Mouse (Mus musculus) adrenal gland, adult 8-10 months (tissue): ENCODE results near the gene Rela. TPM values are rescaled to one million over a fixed set of nuclear protein-coding genes. Genes with fewer than 3 reads are reported as not detected.

Experiments used
- DNase-seq: peaks from one replicate; pipeline ENCODE4 v3.0.0; 2022
- total RNA-seq, 4 experiments: library from RNA; stranded (reverse); gene quantifications; 2 replicates each; pipeline ENCODE4 v1.2.4; 2022

Gene Rela
- total RNA-seq, 4 experiments from 2014 or later: 90.0 to 114 (median 96.4) TPM

DNA sequence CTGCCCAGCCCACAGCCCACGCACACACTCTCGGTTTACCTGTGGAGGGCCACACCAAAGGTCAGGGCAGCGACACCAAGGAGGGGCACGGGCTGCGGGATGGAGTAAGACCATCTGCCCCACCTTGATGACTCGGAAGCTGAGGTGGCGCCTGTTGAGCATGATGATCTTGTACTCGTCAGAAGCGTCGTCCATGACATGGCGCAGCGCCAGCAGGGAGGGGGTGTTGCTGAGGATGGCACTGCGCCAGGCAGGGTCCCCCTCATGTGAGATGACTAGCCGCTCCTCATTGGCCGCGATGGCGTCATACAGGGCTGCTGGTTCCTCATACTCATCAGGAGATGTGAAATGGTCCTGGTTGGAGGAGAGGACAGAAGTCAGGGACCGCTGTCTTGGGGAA lies 29.1 kb downstream of the Rela start:
- DNase-seq: no peak

DNA sequence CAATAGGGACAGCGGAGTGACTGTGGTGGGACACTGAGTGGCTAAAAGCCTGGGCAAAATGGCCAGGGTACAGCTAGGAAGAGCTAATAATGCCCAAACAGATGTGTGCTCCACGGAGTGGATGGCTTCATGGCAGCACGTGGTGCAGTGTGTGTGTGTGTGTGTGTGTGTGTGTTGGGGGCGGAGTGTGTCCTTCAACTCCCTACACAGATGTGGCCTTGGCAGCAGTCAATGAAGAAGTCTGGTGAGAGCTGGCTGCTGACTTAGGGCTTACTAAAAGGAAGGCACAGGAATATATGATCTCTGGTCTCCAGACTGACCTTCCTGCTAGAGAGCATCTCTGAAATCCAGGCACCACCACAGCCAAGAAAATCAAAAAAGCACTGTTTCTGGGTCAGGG lies 31.1 kb downstream of the Rela start:
- no peak for DNase-seq

DNA sequence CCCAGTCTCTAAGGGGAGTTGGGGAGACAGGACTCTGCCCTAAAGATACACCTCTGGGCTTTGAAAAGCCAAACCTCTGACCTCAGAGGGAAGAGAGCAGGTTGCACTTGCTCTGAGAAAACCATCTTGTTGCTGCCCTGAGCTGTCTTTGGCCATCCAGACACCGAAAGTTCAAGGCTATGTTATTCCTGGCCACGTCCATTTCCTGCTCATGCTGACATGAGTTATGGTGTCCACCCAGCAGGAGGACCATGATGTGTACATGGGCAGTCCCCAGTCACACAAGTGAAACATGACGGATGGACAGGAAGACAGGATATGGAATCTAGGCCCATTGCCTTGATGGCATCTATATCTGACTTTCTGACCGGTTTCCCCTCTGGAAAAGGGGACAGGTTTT lies 43.1 kb downstream of the Rela start:
- peak; percentile 72 for DNase-seq

DNA sequence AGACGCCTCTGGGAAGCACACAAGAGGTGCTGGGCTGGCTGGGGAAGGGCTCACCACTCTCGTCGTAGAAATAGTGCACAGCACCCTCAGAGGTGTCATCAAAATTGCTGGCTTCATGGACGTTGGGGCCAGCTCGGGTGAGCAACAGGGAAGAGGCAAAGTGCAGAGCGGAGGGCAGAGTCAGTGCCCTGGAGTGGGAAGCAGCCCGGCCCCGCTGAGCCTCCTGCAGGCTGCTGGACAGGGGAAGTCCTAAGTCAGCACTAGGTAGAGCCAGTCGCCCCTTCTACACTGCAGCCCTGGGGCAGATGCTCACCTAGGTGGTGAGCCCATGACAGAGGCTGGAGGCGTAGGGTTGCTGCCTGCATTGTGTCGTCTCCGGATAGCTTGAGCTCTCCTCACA lies 47.0 kb downstream of the Rela start:
- DNase-seq: no peak

DNA sequence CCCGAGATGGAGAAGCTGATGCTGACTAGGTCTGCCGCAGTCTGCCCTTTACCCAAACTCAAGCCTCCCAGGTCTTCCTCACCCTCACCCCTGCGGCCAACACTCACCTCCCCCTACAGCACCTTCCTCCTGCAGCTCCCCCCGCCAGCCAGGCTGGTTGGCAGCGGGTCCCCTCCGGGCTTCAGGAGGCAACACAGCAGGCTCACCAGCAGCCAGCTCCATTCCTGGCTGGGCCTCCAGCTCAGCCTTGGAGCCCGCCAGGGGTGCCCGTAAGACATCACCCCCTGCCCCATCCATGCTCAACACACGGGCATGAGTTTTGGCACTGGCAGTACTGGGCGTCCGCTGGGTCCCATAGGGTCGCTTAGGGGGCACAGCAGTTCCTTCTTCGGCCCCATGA lies 47.7 kb downstream of the Rela start:
- DNase-seq: peak; percentile 3

DNA sequence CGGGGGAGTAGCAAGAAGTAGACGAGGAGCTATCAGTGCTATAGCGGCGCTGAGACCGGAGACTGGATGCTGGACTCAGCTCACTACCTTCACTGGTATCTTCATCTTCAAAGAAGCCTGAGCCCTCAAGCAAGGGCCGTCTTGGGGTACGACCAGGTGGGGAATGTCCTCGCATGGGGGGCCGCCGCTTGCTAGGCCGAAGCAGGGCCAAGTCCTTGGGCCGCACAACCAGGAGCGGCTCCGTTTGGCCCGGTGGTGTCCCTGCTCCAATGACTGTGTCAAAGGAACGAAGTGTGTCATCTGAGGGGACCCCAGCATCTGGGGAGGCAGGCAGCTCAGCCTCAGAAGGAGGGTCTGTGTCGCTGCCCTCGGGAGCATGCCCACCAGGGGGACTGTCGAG lies 48.1 kb downstream of the Rela start:
- DNase-seq: peak; percentile 13

DNA sequence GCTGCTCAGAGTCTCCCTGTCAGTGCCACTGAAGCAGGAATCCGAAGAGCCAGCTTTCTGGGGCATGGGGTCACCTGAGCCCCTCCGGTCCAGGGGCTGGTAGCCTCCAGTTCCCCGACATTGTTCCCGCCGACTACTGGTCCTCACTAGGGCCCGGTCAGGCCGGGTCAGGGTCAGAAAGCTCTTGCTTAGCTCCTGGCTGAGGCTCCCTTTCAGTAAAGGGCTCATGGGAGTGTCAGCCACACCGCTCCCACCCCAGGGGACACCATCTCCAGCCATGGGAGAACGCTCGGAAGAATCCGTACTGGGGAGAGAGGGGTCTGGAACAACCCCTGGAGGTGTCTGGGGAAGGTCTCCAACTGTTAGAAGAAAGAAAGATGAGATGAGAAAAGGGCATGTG lies 48.6 kb downstream of the Rela start:
- peak; percentile 6 for DNase-seq

DNA sequence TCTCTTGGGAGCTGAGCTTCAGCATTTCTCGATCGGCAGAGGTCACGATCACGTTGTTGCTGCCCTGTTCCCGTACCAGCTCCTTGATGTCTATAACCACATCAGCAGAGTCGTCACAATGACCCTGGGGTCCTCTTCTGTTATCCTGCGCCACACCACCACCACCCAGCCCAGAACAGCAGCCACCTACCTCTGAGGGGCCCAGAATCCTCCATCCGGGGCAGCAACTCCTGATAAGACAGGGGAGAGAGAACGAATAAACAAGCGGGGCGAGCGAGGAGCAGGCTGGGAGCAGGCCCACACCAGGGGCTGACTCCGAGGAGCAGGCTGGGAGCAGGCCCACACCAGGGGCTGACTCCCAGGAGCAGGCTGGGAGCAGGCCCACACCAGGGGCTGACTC lies 49.2 kb downstream of the Rela start:
- no peak for DNase-seq

DNA sequence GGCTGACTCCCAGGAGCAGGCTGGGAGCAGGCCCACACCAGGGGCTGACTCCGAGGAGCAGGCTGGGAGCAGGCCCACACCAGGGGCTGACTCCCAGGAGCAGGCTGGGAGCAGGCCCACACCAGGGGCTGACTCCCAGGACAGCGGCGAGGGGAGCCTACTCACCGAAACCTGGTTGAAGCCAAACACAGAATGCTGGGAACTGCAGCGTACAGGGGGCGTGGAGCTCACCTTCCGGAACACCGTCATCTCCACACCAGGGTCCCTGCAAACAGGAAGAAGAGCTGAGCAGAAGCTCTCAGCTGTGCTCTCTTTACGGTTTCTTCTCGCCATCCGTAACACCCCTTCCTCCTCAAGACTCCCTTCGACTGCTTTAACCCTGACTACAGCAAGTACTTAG lies 49.7 kb downstream of the Rela start:
- peak; percentile 6 for DNase-seq

DNA sequence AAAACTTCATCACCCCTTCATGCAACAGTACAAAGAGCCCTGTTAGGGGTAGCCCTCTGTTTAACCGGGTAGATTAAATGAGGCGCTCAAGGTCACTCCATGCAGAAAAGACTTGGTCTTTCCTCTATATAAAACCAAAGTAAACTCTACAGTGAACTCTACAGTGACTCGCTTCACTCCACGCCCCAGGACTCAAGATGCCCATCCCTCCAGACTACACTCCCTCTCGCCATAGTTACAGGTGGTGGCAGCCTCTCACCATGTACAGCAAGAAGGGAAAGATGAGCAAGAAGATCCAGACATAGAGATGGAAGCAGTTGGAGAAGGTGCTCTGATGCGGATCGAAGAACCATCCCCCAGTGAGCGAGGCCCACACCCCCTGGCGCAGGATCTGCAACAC lies 50.5 kb downstream of the Rela start:
- peak; percentile 35 for DNase-seq

DNA sequence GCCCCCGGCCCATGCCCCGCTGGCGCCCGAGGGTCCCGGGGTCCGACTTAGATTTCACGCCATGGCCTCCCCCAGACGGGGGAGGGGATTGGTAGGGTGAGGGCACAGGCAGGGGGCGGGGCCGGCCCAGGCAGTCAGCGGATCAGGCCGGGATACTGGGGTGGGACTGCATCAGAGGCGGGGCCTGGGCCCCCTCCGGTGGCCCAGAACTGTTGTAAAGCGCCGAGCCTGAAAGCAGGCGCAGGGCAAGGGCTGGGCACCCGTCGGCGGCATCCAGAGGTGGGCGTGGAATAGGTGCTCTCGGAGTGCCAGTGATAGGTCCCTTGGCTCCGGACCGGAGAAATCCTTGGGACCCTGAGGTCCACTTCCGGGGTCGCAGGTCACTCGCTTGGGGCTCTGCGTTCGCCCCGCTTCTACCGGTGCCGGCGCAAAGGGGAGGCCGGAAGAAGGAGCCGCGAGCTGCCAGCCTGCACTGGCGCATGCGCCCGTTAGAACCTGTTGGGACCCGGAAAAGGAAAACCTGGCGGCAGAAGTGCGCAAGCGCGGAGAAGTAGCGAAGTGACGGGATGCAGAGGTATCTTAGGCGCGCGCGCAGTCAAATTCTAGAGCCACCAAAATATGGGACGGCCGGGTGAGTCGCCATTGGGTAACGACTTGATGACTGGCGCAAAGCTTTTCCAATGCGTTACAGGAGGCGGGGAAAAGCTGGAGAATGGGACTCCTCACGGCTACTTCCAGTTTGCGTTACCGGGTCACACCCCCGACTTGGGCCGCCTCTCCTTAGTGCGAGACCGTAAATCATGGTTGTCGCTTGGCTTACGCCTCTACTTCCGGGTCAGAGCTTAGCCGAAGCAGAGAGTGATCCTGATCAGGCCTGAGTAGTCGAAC lies 51.2 kb downstream of the Rela start, which contains the start of the genes Map3k11 and Pcnx3:
Map3k11 (plus strand) TSS at position 543 of the 888 bp plus-strand sequence.
Pcnx3 (minus strand) TSS at position 709 of the 888 bp plus-strand sequence.
- DNase-seq: peak; percentile 98

DNA sequence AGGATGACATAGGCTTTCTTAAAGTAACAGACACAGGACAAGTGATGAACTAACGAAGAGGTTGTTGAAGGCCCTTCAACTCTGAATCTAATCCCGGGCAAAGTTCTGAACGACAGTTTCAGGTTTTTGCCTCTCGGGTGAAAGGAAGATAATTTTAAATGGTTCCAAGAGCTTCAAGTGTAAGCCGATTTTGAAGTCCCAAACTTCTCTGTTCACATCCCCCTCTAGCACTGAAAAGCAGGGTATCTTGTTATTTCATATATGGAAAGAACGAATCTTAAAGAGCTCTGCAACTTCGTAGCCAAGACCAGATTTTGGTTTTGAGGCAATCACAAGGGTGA lies 51.8 kb downstream of the Rela start:
- no peak for DNase-seq

DNA sequence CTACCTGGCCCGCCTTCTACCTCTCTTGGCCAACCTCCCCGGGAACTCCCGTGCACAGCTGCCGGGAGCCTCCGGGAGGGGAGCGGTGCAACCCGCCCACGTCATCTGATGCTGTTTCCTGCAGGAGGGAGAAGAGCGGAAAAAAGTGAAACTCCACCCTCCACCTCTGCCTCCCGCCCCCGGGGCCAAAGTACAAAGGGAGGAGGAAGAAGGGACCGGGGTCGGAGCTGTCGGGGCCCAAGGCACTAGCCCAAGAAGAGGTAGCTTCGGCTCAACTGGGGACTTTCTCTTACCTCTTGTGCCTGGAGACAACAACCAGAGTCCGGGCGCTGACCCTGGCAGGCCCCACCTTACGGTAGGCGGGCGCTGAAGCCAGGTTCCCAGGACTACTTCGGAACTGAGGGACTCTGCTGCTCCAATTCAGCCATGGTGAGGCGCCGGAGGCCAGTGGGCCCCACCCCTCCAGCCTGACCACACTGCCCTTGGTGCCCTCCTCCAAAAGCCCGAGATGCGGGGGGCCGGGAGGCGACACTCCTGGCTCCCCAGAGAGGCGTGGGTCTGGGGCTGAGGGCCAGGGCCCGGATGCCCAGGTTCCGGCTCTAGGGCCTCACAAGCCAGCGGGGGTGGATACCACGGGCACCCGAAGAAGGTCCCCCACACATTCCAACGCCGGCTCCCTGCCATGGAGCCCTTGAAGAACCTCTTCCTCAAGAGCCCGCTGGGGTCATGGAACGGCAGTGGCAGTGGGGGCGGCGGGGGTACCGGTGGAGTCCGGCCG lies 52.5 kb downstream of the Rela start:
- DNase-seq: peak; percentile 90

DNA sequence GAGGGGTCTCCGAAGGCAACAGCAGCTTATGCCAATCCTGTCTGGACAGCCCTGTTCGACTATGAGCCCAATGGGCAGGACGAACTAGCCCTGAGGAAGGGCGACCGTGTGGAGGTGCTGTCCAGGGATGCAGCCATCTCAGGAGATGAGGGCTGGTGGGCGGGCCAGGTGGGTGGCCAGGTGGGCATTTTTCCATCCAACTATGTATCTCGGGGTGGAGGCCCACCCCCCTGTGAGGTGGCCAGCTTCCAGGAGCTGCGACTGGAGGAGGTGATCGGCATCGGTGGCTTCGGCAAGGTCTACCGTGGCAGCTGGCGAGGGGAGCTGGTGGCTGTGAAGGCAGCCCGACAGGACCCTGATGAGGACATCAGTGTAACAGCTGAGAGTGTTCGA lies 53.1 kb downstream of the Rela start:
- no peak for DNase-seq

DNA sequence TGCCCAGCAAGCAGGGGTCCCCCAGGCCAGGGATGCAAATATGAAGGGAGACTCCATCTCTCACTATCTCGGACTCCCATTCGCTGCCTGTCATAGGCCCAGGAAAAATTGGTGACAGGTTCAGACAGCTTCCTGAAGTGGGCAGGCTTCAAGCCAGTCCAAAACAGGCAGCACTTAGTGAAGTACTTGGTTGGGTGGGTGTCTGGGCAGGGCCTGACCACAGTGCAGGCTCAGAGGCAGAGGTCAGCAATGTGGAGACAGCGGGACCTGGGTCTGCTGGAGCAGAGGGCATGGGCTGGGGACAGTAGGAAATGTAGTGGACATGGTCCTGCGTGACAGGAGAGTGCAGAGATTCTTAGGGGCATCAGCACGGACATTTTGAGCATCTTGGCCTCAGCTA lies 54.3 kb downstream of the Rela start:
- no peak for DNase-seq

DNA sequence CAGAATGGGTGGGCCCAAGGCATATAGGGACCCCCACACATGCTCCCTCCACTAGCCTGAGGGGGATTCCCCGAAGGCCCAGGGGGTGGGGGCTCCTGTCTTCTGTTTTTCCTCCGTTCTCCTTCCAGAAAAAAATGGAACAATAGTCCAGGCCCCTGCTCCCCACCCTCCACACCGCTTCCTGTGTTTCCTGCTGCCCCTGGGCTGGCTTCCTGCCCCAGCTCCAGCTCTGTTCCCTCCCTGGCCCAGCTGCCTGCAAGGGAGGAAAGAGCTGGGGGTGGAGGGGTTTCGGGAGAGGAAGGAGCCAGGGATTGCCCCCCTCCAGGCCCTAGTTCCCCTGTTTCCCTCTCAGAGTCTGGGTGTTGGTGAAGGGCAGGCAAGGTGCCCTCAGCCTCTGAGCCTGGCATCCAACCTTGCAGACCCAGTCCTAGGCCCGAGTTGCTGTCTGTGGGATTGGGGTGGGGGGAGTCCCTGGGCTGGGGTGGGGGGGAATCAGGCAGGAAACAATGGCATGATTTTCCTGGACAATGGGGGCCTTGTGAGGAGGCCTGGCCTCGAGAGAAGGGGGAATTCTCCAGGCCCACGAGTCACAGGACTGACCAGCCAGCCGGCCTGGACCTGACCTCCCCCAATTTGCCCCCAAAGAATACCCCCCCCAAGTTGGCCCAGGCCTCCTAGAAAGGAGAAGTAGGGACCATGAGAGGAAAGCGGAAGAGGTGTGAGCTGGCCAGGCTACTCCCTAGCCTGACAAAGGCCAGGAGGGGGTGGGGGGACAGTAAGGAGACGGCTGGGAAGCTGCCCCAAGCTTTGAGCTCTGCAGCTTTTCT lies 55.0 kb downstream of the Rela start:
- DNase-seq: no peak

DNA sequence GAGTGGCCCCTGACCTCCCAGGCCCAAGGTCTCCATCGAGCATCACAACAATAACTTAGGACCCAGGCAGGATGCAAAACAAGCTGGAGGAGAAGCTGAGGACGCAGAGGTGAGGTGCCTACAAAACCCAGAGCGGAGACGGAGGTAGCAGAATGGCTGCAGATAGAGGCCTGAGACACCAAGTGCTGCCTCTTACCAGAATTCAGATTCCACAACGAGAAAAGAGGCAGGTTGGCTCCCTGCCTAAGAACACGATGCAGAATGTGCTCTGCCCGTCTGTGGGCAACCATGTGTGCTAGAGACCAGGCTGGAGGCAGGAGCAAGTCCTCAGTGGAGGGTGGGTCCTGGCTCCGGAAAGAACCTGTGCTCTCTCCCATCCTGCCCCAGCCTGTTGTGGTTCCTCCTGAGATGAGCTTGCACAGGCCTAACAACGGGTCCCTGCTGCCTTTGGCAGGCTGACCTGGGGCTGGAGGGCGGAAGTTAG lies 55.7 kb downstream of the Rela start:
- no peak for DNase-seq

DNA sequence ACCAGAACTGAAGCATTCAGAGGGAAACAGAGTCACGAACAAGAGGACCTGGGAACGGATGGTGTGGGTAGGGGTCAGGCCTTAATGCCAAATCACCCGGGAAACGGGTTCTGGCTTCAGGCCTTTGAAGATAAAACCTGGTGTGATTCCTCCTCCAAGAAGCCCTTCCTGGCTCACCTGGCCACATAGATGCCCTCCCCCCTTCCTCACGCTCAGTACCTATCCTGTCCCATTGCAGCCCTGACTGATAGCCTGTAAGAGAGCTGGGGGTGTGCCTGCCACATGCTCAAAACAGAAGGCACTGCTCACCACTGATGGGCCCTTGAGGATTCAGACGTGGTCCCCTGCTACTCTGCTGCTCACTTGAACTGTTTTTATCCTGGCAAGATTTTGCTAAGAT lies 56.5 kb downstream of the Rela start:
- DNase-seq: no peak

DNA sequence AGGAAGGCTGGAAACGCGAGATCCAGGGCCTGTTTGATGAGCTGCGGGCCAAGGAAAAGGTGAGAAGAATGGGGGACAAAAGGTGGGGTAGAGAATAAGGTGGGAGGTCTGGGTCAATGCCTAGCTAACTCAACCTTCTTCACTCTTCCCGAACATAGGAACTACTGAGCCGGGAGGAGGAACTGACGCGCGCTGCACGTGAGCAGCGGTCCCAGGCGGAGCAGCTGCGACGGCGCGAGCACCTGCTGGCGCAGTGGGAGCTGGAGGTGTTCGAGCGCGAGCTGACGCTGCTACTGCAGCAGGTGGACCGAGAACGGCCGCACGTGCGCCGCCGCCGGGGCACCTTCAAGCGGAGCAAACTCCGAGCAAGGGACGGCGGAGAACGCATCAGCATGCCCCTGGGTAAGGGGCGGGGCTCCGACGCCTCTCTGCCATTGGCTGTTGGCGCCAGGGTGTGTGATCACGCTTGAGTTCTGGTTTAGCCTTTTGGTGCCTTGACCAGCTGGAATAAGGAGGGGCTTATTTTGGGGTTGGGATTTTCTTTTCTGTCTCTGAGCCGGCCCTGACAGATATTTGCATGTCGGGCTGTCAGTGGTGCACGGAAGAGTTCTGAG lies 58.7 kb downstream of the Rela start:
- DNase-seq: no peak
